Mouse (Mus musculus): Measurements from ENCODE around the gene Ptprt.

Gene Ptprt

DNA sequence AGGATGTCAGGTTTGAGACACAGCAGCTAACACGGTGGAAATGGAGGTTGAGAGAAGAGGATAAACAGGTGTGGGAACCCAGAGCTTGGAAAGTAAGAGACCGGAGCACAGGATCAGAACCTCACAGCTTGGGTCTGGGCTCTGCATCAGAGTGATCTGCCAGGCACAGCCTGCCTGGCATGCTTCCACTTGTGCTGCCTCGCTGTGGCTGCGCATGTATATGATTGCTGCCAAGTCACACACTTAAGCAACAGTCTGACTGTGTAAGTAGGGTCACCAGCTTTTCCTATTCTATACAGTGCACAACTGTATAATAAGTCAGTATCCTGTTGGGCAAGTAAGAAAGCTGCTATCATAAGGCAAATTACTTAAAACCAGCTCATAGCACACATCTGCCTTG is 249.9 kb downstream of the Ptprt start:
- no peak for DNase-seq (ENCODE audit: low read depth, low spot score)

DNA sequence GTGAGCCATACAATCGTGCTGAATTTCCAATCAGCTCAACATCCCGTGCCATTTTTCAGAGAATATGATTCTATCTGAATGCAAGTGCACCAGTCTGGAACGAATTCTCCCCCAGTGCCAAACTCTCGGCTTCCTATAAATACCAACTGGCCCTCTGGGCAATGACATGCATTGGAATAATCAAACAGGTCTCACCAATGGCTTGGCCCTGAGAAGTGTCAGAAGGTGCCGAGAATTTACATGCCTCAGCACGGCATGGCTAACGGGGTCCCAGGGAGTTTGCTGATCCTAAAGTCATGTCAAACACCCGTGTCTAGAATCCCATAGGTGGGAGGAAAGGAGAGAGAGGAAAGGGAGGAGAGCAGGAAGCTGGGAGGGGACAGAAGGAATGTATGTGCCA is 251.7 kb downstream of the Ptprt start:
- no peak for DNase-seq (ENCODE audit: low read depth, low spot score)

DNA sequence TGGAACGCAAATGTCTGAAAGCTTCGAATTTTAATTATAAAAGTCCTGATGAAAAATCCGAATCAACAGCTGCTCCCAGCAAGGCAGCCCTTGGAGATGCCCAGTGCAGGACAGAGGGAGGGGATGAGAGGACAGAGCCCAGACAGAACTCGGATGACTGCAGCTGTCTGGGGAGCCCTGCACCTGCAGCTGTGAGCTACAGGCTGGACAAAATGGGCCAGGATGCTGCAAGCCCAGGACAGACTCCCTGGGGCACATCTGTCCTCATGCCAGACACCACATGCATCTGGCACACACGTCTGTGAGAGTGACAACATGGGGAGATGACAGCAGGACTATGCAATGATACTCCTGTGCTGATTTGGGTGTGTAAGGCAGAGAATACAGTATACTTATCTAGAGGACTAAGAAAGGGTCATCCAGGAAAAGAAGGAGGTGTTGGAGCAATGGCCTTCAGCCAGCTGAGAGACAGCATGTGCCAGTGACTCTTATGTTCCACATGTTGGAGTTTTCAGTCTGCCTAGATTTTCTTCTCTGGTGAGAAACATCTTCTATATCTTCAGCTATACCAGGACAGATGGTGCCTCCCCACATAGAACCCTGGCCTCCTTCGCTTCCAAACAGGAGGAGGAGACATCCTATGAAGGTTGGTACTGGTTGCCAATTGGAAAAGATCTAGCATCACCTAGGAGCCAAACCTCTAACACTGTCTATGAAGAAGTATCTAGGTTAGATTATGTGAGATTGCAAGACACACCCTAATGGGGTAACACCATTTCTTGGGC is 259.4 kb downstream of the Ptprt start:
- no peak for DNase-seq (ENCODE audit: low read depth, low spot score)

DNA sequence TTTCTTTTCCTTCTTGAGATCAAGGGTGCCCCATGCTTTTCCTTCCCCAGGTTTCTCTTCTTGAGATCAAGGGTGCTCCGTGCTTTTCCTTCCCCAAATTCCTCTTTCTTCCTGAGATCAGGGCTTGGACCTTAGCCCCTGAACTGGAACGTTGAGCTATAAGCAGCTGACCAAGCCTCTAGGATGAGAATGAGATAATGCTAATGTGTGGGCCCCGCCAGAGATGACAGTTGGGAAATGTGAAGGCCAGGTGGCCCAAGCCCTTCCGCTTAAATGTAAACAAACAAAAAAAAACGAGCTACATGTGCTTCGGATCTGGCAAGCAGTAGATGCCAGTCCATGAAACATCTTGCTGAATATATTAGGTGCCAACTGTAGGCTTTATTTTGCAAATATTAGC is 266.3 kb downstream of the Ptprt start:
- no peak for DNase-seq (ENCODE audit: low read depth, low spot score)

DNA sequence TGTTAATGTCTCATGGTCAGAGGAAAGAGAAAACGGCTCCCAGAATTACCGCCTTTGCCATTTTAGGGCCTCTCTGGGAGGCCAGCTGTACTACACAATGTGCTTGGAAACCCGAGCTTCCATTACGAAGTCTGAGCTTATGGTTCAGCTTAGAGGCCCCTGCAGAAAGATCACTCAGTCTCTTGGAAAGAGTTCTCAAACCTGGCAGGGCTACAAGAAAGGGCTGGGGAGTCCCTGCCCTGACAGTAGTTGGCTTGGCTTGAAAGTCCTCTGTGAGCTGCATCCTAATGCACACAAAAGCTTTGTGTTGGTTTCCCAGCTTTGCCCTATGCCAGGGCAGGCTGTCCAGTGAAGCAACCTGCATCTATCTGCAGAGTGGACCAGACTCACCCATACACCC is 269.1 kb downstream of the Ptprt start:
- DNase-seq (ENCODE audit: low read depth, low spot score), result no peak

DNA sequence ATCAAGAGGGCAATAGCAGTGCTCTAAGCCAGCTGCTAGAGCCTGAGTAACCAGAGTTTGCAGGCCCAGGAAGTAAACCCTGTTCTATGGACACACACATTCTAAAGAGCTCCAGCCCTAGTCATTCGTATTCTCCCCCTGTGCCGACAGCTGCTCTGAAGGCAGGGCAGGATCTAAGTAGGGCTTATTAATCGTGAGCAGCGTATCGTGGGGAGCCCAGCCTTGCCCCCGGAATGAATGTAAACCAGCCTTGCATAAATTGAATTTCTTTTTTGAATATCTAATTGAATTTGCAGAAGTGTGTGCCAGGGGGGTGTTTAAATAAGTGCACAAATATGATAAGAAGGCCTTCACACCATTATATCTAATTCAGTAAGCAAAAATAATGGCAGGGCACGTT is 283.6 kb downstream of the Ptprt start:
- no peak for DNase-seq (ENCODE audit: low read depth, low spot score)

DNA sequence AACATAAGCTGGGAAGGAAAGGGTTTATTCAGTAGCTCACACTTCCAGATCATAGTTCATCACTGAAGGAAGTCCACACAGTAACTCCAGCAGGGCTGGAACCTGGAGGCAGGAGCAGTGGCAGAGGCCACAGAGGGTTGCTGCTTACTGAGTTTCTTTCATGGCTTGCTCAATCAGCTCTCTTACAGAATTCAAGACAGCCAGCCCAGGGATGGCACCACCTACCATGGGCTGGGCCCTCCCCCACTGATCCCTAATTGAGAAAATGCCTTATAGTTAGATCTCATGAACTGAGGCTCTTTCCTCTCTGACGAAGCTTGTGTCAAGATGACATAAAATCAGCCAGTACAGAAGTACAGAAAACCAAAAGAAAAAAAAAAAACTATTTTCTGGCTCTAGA is 311.9 kb downstream of the Ptprt start:
- DNase-seq (ENCODE audit: low read depth, low spot score), result no peak

DNA sequence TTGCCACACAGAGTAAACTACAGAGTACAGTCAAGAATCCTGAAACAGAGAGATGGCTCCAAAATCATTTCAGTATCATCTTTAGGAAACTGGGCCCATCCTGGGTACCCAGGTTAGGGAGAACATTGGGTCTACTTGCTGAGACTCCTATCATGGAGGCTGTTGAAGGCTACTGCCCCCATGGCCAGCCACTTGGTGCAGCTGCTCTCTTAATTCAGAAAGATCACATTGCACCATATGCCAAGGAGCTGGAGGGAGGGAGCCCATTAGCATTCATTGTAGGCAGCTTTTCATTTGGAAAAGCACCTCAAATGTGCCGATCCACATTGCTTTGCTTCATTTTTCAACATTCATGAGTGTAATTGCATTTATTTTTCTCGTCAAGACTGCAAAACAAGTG is 319.1 kb downstream of the Ptprt start:
- DNase-seq (ENCODE audit: low read depth, low spot score), result no peak

DNA sequence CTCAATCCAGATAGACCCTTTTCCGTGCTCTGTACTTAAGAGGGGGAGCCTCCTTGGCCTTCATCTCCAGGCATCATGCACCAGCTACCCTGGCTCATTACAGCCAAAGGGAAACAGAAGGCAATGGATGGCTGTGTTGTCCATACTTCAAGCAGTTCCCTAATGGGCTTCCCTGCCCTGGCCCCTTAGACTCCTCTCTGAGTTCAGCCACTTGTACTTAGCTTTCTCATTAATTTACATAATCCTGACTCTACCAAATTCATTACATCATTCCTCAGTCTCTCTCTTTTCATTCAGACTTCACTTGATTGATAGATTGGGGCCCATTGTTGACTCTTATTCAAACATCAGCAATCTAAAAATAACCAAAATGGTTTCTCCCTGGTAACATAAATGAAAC is 320.7 kb downstream of the Ptprt start:
- DNase-seq (ENCODE audit: low read depth, low spot score), result no peak

DNA sequence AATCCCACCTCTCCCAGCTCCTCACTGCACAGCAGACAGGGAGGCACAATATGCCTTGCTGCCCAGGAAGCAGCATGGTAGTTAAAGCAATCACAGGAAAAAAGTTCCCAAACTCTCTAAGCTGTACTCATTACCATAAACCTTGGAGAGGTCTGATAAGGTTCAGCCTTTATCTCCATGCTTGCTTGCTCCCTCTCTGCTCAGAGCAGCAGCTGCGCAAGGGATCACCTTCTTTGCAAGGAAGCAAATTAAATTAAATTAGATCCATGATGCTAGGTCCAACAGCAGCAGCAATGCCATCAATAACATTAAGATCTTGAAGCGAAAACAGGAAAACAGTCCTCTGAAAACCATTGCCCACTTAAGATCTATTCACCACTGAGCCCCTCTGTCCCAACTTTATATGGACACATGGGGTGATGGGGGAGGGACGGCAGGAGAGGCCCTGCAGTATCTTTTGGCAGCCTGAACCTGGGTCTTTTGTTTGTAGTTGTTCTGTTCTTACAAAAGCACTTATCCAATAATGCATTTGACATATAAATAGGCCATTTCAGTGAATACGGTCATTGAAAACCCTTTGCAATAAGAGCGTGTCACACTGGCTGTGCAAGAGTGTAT is 328.8 kb downstream of the Ptprt start:
- DNase-seq (ENCODE audit: low read depth, low spot score), result no peak

DNA sequence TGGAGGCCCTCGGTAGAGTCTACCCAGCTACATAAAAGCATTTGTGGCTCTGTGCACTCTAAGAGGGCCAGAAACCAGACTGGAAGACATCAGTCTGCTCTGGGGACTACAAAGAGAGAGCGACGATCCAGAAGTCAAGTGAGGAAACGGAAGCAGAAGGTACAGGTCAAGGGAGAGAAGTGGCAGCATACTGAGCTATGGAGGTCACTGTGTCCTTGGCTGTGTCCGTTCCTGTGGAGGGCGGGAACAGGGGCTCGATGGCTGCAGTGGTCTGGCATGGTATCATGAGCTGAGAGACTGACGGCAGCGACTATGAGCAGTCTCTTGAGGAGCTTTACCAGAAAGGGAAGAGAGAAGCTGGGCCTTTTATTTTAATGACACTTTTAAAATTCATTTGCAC is 331.5 kb downstream of the Ptprt start:
- DNase-seq (ENCODE audit: low read depth, low spot score), result no peak

DNA sequence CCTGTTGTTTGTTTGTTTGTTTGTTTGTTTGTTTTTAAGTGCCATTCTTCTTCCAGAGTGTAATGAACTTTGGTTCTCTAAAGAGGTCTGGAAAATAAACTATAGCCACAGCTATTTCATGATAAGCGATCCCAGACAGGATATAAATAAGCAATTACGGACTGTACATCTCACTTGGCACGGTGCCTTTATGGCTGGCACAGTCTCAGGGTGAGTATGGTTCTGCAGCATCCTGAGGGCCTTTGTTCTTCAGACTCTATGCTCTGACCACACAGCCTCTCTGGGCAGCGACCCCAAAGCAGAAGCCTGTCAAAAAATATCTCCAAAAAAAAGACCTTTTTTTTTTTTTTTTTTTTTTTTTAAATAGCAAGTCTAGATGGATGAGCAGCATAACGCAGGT is 338.5 kb downstream of the Ptprt start:
- DNase-seq (ENCODE audit: low read depth, low spot score), result no peak

DNA sequence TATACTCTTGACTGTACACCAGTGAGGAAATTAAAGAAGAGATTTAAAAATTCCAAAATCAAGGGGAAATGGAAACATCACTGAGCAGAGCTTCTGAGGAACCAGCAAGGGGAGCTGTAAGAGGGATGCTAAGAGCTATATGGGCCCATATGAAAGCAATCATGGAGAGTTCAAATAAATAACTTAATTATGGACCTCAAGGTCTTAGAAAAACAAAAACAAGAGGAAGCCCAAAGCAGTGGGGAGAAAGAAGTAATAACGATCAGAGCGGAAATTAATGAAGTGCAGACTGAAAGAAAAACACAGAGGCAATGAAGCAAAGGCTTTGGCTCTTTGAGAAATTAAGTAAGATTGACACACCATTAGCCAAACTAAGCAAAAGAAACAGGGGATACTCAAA is 353.0 kb downstream of the Ptprt start:
- DNase-seq (ENCODE audit: low read depth, low spot score), result no peak

DNA sequence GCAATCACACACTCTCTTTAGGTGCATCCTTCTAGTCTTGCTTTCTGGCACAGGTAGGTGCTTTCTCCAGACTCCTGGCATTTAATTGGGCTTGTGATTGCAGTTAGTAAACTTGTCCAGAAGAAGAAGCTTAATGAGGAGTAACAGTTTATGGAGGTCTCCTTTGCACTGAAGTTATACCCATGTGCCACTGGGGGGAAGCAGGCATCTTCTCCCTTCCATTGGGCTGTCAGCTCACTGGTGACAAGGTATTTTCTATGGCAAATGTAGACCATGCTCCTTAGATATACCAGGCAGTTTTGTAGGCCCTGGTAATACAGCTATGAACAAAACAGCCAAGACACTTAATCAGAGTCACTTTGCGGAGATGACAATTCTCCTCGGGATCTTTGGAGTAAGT is 366.9 kb downstream of the Ptprt start:
- no peak for DNase-seq (ENCODE audit: low read depth, low spot score)

DNA sequence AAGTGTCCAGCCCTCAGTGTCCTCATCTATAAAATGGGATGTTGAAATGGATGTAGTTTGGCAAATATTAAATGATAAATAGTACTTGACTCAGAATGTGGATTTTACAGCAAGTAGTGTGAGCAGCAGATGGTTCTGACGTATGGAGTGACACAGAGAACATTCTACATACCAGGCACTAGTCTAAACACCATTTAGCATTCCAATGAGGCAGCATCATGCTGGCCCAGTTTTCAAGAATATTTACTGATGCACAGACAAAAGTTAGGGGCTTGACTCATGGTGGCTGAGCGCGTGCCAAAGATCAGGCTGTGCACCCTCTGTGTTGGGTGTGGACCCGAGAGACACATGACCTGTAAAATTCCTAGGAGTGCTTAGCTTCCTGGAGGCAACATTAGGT is 378.3 kb downstream of the Ptprt start:
- DNase-seq (ENCODE audit: low read depth, low spot score), result no peak

DNA sequence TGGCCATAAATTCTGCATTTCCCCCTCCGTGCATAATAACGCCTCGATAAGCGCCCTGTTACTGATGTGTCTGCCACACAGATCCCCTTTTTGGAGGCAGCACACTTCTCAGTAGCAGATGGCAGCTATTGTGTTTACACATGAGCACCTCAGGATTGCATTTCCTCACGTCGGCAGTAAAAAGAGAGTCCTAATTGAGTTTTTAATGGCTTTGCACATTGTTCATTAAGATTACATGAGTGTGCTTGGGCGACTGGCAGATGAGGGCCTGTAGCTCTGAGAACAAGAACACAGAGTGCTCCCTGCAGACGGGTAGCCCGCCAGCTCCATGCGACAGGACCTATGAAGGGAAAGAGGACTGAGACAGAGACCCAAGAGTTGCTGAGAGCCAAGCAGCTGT is 378.8 kb downstream of the Ptprt start:
- DNase-seq (ENCODE audit: low read depth, low spot score), result no peak

DNA sequence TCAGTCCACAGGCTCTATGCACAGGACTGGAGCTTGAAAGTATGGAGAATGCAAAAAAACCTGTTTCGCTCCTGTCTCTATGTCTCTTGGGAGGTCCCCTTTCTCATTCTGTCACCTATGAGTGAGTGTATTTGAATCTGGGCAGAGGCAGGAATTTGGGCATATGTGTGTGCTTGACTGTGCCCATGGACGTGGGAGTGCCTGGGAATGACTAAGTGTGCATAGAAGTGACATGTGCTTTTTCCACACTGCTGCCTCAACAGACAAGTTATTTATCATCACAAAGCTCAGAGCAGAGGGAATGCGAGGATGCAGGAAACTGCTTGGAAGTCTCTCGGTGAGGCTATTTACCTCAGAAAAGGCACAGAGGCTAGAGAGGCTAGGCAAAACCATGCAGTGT is 387.1 kb downstream of the Ptprt start:
- DNase-seq (ENCODE audit: low read depth, low spot score), result no peak

DNA sequence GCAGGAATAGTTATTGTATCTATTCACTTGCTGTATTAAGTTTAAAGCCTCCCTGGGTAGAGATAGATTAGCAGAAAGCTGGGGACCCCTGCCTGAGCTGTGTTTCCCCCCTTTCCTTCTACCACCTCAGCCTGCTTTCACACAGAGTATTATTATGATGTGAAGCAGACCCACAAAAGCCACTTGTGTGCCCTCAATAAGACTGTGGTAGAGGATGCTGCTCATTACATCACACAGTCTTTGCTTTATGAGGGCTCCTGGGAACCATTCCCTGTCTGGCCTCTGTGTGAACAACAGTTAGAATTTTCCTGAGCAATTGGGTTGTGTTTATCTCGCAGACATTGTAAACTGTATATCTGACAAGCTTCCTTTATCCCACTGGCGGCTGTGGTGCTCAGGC is 409.7 kb downstream of the Ptprt start:
- no peak for DNase-seq (ENCODE audit: low read depth, low spot score)

DNA sequence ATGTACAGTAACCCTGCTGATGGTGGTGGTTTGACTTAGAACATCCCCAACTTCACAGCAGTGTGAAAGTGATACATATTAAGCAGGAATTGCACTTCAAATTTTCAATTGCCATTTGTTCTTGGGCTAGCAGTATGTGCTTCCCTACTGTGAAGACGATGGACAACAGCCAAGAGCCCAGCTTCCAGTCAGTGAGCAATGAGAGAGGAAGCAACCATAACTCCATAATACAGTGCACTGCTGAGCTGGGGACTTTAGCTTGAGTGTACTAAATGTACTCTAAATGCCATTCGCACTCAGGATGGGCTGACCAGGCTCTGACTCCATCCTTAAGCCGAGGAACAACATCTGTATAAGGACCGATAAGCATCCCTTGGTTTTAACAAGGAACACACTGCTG is 412.7 kb downstream of the Ptprt start:
- no peak for DNase-seq (ENCODE audit: low read depth, low spot score)

DNA sequence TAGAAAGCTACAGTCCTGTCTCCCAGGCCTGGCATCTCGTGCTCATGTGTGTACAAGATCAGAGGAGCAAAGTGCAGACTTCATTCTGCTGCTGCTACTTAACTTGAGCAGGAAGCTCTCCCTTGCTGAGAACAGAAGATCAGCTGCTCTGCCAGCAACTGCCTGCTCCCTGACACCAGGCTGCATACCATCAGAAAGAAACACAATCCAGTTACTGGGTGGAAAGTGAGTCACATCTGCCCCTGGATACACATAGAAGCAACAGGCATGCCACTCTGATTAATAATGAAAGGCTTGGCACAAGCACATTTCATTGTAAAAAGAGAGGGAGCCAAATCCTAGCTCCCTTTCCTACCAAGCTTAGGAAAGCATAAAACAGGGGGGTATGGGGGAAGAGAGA is 438.5 kb downstream of the Ptprt start:
- DNase-seq (ENCODE audit: low read depth, low spot score), result no peak

DNA sequence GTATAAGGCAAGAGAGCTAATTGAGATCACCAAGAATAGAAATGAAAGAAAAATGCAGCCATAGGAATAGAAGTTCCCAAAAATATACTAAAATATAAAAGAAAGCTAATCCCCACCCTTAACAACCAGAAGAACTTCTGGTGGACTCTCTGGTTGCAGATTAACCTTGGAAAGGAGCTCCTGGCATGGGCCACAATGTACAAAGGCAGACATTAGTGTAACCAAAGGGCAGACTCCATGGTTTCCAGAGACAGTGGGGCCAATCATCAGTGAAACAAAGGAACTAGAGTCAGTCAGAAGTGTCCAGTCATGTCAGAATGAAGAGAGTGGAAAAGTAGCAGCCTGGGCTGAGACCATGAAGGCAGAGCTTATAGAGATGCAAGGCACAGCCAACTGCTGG is 440.4 kb downstream of the Ptprt start:
- DNase-seq (ENCODE audit: low read depth, low spot score), result no peak

DNA sequence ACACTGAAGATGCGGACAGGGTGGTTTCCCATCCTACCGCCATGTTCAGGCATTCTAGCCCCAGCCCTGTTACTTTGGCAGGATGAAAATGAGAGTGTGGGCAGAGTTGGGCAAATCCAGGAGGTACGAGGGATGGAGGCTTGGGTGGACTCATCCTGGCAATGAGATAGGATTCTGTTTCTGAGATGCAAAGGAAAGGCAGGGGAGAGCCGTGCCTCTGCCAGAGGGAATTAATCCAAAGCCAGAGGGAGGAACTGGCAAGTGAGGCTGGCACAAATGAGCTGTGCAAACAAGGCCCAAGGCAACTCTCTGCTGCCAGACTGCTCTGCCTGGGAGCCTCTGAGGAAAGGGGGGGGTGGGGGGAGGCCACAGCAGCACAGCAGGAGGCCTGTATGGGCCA is 441.4 kb downstream of the Ptprt start:
- no peak for DNase-seq (ENCODE audit: low read depth, low spot score)

DNA sequence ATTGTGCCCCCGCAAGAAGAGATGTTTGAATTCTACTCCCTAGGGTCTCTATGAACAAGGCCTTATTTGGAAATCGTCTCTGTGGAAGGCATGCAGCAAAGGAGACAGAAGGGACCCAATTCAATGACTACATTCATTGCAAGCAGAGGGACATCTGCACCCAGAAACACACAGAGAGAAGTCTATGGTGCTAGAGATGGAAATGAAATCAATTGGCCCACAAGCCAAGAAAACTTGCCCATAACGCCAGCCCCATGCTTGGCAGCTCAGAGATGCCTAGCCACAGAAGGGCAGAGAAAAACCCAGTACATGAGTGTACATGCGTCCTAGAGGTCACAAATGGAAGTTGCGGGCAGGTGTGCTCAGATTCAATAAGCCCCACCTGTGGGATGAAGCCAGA is 443.1 kb downstream of the Ptprt start:
- no peak for DNase-seq (ENCODE audit: low read depth, low spot score)

DNA sequence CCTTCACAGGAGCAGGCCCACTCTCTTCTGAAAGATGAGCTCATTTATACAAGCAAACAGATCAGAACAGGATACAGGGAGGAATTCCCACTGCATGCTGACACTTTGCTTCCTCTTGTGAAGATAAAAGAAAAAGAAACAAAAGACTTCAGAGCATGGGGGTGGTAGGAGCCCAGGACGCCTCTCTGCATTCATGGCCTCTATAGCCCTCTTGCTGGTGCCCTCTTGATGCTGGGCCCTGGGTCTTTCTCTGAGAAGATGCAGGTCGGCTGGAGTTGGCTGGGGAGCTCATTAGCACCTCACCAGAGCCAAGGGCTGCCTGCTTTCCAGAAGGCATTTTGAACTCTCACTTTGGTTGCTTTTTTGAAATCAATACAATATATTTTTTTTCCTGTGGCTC is 448.6 kb downstream of the Ptprt start:
- no peak for DNase-seq (ENCODE audit: low read depth, low spot score)
